Mouse (Mus musculus) cerebellum, postnatal 10 days (tissue): Measurements from ENCODE around the gene Nop56.

Experiments
- DNase-seq, 2 experiments: peaks; one replicate each; pipeline ENCODE4 v3.0.0; 2021; ENCODE audit warnings: mixed read lengths in 2 of 2

Gene Nop56

GRCm38 (mm10) chr2:130274149-130274861 is at the start of gene Nop56:
Gene Nop56, plus strand, starts transcription at chr2:130274430.
- DNase-seq = peak; percentile 99

DNA sequence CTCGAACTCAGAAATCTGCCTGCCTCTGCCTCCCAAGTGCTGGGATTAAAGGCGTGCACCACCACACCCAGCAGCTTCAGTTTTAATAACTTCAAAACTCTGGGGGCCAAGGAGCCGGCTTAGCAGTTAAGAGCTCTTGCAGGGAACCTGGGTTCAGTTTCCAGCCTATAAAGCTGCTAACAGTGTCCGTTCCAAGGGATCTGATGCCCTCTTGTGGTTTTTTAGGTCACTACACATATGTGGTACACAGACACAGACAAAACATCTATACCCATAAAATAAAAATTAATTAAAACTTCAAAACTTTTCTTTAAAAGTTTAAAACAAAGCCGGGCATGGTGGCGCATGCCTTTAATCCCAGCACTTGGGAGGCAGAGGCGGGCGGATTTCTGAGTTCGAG is 27.3 kb upstream of the Nop56 start:
- DNase-seq = peak; percentile 54 to 66

DNA sequence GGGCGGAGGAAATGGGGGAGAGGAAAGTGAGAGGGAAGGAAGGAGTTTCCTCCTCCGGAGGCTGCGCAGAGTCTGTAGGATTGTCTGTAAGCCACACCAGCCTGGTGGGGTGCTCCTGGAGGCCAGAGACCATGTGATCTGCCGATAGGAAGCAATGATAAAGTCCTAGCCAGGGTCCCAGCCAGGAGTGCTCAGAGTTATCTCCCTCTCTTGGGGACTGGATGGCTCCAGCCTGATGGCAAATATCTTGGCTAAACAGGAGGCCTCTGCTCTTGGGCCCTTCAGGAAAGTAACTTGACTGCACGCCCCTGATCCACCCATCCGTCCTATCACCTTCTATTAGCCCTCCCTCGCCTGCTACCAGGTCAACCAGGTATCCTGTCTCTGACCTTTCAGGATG is 26.0 kb upstream of the Nop56 start:
- DNase-seq = no peak

DNA sequence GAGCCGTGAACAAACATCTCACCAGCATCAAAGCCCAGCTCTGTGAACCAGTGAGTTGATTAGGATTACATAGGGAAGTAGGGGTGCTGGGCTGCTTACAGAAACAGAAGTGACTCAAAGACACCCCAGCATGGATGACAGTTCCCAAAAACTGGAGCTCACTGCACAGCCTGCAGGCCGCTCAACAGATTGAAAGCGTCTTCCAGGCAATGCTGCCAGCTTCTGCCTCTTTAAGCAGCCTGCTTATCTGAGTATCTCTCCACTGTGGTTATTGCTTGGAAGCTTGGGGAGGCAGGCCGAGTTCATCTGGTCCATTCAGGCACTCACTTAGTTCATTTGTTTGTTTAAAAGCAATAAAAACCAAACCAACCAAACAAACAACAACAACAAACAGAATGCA is 17.5 kb upstream of the Nop56 start:
- no peak for DNase-seq

DNA sequence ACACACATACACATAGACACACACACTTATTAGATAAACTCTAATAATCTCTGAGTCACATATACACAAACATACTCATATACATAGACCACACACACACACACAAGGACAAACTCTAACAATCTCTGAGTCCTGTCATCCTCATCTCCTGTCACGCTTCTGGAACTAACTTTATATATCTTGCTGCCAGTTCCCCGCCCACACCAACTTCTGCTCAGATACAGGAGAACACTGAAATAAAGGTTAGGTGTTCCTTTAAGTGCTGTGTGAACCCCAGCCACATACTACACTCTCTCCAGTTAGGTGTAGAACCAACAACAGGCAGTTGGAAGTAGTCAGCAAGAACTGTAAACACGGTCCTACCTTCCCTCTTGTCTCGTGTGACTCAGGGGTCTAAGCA is 13.4 kb upstream of the Nop56 start:
- no peak for DNase-seq

- DNase-seq = no peak
Measured at GRCm38 (mm10) chr2:130261914-130262313, 12.3 kb upstream of the Nop56 start.

- no peak for DNase-seq
Measured at GRCm38 (mm10) chr2:130262398-130262797, 11.8 kb upstream of the Nop56 start.

DNA sequence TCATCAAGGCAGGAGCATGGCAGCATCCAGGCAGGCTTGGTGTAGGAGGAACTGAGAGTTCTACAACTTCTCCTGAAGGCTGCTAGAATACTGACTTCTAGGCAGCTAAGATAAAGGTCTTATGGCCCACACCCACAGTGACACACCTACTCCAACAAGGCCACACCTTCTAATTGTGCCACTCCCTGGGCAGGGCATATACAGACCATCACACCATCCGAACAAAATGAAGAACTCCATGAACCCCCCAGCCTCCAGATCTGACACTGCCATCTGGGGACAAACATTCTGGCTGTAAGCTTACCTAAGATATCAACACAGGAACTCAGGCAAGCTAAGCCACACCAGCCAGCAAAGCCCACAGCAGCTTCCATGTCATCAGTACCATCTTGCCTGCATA is 8.7 kb upstream of the Nop56 start:
- no peak for DNase-seq

DNA sequence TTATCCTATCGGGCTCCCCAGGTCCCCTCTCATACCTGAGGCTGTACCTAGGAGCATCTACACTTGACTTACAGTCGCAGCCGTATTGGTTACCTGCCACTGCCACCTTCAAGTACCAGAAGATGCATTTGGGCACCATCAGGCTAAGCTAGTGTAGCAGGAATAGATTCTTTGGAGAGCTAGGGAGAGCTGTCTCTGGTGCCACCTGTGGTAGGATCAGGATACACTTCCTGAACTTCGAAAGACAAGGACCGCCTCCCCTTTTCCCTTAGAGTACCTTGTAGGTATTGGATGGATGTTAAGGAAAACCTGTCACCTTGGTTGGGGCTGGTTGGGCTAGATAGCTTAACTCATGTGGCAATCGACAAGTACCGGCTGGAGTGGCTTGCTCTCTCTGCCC is 6.2 kb upstream of the Nop56 start:
- DNase-seq = no peak

- no peak for DNase-seq
Measured at GRCm38 (mm10) chr2:130273732-130274131, 498 bp upstream of the Nop56 start.

DNA sequence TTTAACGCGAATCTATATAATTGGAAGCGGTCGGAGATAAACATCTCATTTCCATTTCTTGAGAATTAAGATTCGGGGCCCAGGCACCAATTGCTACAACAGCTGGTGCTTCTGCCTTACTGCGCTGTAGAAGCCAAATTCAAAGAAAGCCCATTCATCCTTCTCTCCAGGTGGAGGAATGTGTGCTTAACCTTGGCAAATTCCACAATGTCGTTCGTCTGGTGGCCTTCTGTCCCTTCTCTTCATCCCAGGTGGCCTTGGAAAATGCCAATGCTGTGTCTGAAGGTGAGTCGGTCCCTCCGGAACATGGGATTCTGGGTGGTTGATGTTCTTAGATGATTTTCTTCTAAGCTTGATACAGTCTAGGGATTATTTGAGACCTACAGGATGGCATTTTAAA is 632 bp downstream of the Nop56 start:
- DNase-seq = no peak

GRCm38 (mm10) chr2:130275649-130276048 is 1.4 kb downstream of the Nop56 start:
- peak; percentile 76 to 82 for DNase-seq

- DNase-seq = no peak
Measured at GRCm38 (mm10) chr2:130279600-130280091, 5.4 kb downstream of the Nop56 start.

GRCm38 (mm10) chr2:130280224-130280623 is 6.0 kb downstream of the Nop56 start:
- DNase-seq = no peak

DNA sequence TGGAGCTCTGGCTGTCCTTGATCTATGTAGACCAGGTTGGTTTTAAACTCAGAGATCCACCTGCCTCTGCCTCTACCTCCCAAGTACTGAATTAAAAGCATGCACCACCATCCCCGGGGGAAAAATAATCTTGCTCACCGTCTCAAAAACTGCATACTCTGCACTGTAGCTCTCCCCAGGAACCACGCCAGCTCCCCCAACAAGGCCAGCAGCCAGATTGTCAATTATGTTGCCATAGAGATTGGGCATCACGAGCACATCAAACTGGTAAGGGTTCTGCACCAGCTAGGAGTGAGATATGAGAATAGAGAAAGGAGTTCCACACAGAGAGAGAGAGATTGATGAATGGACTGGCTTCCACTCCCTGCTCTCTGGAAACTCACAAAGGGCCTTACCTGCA is 6.6 kb downstream of the Nop56 start:
- no peak for DNase-seq

GRCm38 (mm10) chr2:130283854-130284654 is 9.8 kb downstream of the Nop56 start, which contains the start of gene Idh3b:
Gene Idh3b, minus strand, starts transcription at chr2:130284547.
- DNase-seq = peak; percentile 95

DNA sequence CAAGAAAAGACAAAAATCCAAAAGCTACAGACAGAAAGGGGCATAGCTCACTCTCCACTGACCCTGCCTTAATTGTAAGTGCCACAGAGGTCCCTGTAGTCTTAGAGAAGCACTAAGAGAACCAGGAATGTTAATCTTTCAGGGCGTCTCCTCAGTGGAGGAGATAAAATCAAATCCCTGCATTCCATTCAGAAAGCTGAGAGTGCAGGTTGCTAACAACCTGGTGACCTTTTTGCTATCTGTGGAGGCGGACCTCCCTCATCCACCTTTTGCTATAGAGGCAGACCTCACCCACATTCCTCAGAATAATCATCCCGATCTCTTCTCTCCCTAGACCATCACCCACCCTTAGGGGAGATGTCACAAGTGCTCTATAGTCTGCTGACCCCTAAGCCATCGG is 14.9 kb downstream of the Nop56 start:
- no peak for DNase-seq

DNA sequence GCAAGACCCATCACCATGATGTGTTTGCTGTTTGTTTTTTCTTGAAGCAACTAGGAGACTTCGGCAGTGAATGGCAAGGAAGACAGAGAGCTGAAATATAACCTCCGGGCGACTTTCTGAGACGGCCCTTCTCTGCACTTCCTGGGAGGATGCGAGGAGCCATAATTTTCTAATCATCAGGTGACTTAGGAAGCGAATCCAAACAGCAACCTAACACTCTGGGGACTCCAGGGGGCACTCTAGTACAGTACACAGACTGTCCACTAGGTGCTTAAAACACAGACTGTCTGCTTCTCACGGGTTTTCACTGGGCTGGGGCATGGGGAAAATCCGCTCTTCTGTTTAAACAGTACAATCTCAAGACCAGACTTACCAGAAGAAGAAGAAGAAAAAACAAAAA is 17.2 kb downstream of the Nop56 start:
- DNase-seq = peak; percentile 84 to 90

GRCm38 (mm10) chr2:130293009-130293408 is 18.8 kb downstream of the Nop56 start:
- no peak for DNase-seq

GRCm38 (mm10) chr2:130293486-130293885 is 19.3 kb downstream of the Nop56 start:
- no peak for DNase-seq

DNA sequence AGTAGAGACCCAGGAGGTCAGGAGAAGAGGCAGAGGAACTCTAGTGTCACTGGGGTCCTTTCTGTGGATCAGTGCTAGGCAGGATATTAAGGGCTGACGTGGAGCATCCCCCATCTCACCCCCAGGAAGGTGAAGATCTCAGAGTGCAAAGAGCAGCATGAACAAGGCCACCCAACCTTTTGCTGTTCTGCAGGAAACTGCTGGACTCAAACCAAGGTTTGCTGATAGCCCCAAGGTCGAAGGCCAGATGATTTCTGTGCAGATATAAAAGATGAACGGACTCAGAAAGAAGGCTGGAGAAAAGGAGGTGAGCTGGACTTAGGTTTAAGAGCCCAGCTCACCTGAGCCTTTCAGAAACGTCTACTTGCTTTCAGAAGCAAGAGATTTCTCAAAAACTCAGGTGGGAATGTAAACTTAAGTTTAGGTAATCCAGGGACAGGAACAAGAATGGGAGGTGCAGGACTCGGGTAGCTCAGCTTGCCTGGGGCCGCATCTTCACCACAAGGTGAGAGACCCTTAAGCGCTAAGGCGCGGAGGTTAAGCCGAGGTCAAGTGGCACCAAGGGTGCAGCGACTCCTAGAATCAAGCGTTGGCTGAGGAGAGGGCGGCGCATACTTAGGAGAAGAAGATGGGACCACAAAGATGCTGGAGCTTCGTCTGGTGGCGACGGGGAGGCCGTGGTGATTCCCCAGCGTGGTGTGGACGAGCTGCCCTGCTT is 20.1 kb downstream of the Nop56 start:
- no peak for DNase-seq

GRCm38 (mm10) chr2:130294936-130295277 is 20.7 kb downstream of the Nop56 start, which contains the start of gene Ebf4:
Gene Ebf4, plus strand, starts transcription at chr2:130295169.
- DNase-seq = peak; percentile 80 to 86
